Mouse (Mus musculus): ENCODE measurements around the gene Trip11. TPM values are rescaled to one million over a fixed set of nuclear protein-coding genes. Genes with fewer than 3 reads are reported as not detected.
A peak's percentile ranks its signal among the peaks of the same experiment; 100 is the strongest.

Trip11 gene
- polyA plus RNA-seq, 1 experiment from 2014 or later, result 24.3 TPM

- H3K36me3 ChIP-seq (ENCODE audit: control insufficient read depth, insufficient read depth, low read length), result peaks cover 63% of the 10 kb centered on the region
- 94% methylated on average over 3 of the region's 3 CpGs for WGBS
These were observed 23.7 kb downstream of the Trip11 start for GRCm38 (mm10) chr12:101889351-101889750.

GRCm38 (mm10) chr12:101888312-101888711 is 24.8 kb downstream of the Trip11 start:
- H3K9me3 ChIP-seq (ENCODE audit: control insufficient read depth, low read length), result no peaks in the 10 kb centered on the region
- no peak overlapping the region for H3K4me2 ChIP-seq (ENCODE audit: low read length)
- no peak for ATAC-seq (ENCODE audit: low FRiP score, low TSS enrichment)
- no peak overlapping the region for H3K4me3 ChIP-seq (replicated peaks; ENCODE audit: low read depth, low read length)
- no peak overlapping the region for H3K9ac ChIP-seq (replicated peaks; ENCODE audit: low read length)
- H3K27me3 ChIP-seq (ENCODE audit: control insufficient read depth, insufficient read depth, low read length), result no peaks in the 10 kb centered on the region
- WGBS, result 99% methylated on average over 2 of the region's 2 CpGs
- no peaks in the 10 kb centered on the region for H3K4me1 ChIP-seq (ENCODE audit: control insufficient read depth, insufficient read depth, low read length)
- H3K36me3 ChIP-seq (ENCODE audit: control insufficient read depth, insufficient read depth, low read length), result peaks cover 71% of the 10 kb centered on the region
- H3K27ac ChIP-seq (replicated peaks; ENCODE audit: low read depth, low read length), result no peak overlapping the region
- DNase-seq, result no peak

More at GRCm38 (mm10) chr12:101889351-101889750, 23.7 kb downstream of the Trip11 start:
- H3K27me3 ChIP-seq (ENCODE audit: control insufficient read depth, insufficient read depth, low read length), result no peaks in the 10 kb centered on the region
- DNase-seq (no peak), ATAC-seq (ENCODE audit: low FRiP score, low TSS enrichment) (no peak)
- no peak overlapping the region for H3K4me3 ChIP-seq (replicated peaks; ENCODE audit: low read depth, low read length)
- no peaks in the 10 kb centered on the region for H3K9me3 ChIP-seq (ENCODE audit: control insufficient read depth, low read length)
- no peak overlapping the region for H3K4me2 ChIP-seq (ENCODE audit: low read length)
- no peak overlapping the region for H3K9ac ChIP-seq (replicated peaks; ENCODE audit: low read length)
- no peaks in the 10 kb centered on the region for H3K4me1 ChIP-seq (ENCODE audit: control insufficient read depth, insufficient read depth, low read length)
- no peak overlapping the region for H3K27ac ChIP-seq (replicated peaks; ENCODE audit: low read depth, low read length)

GRCm38 (mm10) chr12:101884926-101885325 is 28.1 kb downstream of the Trip11 start:
- peaks cover 64% of the 10 kb centered on the region for H3K36me3 ChIP-seq (ENCODE audit: control insufficient read depth, insufficient read depth, low read length)
- no peak overlapping the region for H3K27ac ChIP-seq (replicated peaks; ENCODE audit: low read depth, low read length)
- no peak for DNase-seq
- no peaks in the 10 kb centered on the region for H3K4me1 ChIP-seq (ENCODE audit: control insufficient read depth, insufficient read depth, low read length)
- no peak overlapping the region for H3K4me2 ChIP-seq (ENCODE audit: low read length)
- ATAC-seq (ENCODE audit: low FRiP score, low TSS enrichment), result no peak
- H3K27me3 ChIP-seq (ENCODE audit: control insufficient read depth, insufficient read depth, low read length), result no peaks in the 10 kb centered on the region
- H3K4me3 ChIP-seq (replicated peaks; ENCODE audit: low read depth, low read length), result no peak overlapping the region
- H3K9ac ChIP-seq (replicated peaks; ENCODE audit: low read length), result no peak overlapping the region
- 94% methylated on average over 7 of the region's 7 CpGs for WGBS
- no peaks in the 10 kb centered on the region for H3K9me3 ChIP-seq (ENCODE audit: control insufficient read depth, low read length)

GRCm38 (mm10) chr12:101876374-101876773 is 36.7 kb downstream of the Trip11 start:
- H3K27me3 ChIP-seq (ENCODE audit: control insufficient read depth, insufficient read depth, low read length), result no peaks in the 10 kb centered on the region
- no peak for DNase-seq
- no peak overlapping the region for H3K27ac ChIP-seq (replicated peaks; ENCODE audit: low read depth, low read length)
- H3K4me1 ChIP-seq (ENCODE audit: control insufficient read depth, insufficient read depth, low read length), result no peaks in the 10 kb centered on the region
- no peak overlapping the region for H3K4me3 ChIP-seq (replicated peaks; ENCODE audit: low read depth, low read length)
- no peak for ATAC-seq (ENCODE audit: low FRiP score, low TSS enrichment)
- H3K9ac ChIP-seq (replicated peaks; ENCODE audit: low read length), result no peak overlapping the region
- H3K9me3 ChIP-seq (ENCODE audit: control insufficient read depth, low read length), result no peaks in the 10 kb centered on the region
- no peak overlapping the region for H3K4me2 ChIP-seq (ENCODE audit: low read length)
- peaks cover 43% of the 10 kb centered on the region for H3K36me3 ChIP-seq (ENCODE audit: control insufficient read depth, insufficient read depth, low read length)
- WGBS, result 91% methylated on average over 2 of the region's 2 CpGs

- Histone ChIP-seq H3K4me2 (ENCODE audit: low read length) (no peak overlapping the region), H3K36me3 (ENCODE audit: control insufficient read depth, insufficient read depth, low read length) (peaks cover 46% of the 10 kb centered on the region), H3K9ac (replicated peaks; ENCODE audit: low read length) (no peak overlapping the region), H3K9me3 (ENCODE audit: control insufficient read depth, low read length) (no peaks in the 10 kb centered on the region), H3K27me3 (ENCODE audit: control insufficient read depth, insufficient read depth, low read length) (no peaks in the 10 kb centered on the region), H3K4me1 (ENCODE audit: control insufficient read depth, insufficient read depth, low read length) (no peaks in the 10 kb centered on the region), H3K4me3 (replicated peaks; ENCODE audit: low read depth, low read length) (no peak overlapping the region), H3K27ac (replicated peaks; ENCODE audit: low read depth, low read length) (no peak overlapping the region)
- no peak for ATAC-seq (ENCODE audit: low FRiP score, low TSS enrichment)
- 66% methylated on average over 1 of the region's 1 CpGs for WGBS
- peak; percentile 82 for DNase-seq
These were observed 38.0 kb downstream of the Trip11 start for GRCm38 (mm10) chr12:101875107-101875506.

- no peak for ATAC-seq (ENCODE audit: low FRiP score, low TSS enrichment)
- no peaks in the 10 kb centered on the region for H3K9me3 ChIP-seq (ENCODE audit: control insufficient read depth, low read length)
- H3K4me1 ChIP-seq (ENCODE audit: control insufficient read depth, insufficient read depth, low read length), result no peaks in the 10 kb centered on the region
- peaks cover 25% of the 10 kb centered on the region for H3K36me3 ChIP-seq (ENCODE audit: control insufficient read depth, insufficient read depth, low read length)
- no peak overlapping the region for H3K4me3 ChIP-seq (replicated peaks; ENCODE audit: low read depth, low read length)
- H3K4me2 ChIP-seq (ENCODE audit: low read length), result no peak overlapping the region
- DNase-seq, result no peak
- WGBS, result 87% methylated on average over 10 of the region's 10 CpGs
- no peaks in the 10 kb centered on the region for H3K27me3 ChIP-seq (ENCODE audit: control insufficient read depth, insufficient read depth, low read length)
- no peak overlapping the region for H3K27ac ChIP-seq (replicated peaks; ENCODE audit: low read depth, low read length)
- H3K9ac ChIP-seq (replicated peaks; ENCODE audit: low read length), result no peak overlapping the region
These were observed 50.6 kb downstream of the Trip11 start for GRCm38 (mm10) chr12:101862286-101862964.

GRCm38 (mm10) chr12:101860256-101860655 is 52.8 kb downstream of the Trip11 start:
- ATAC-seq (ENCODE audit: low FRiP score, low TSS enrichment) (no peak), DNase-seq (no peak)
- Histone ChIP-seq H3K4me2 (ENCODE audit: low read length) (no peak overlapping the region), H3K27me3 (ENCODE audit: control insufficient read depth, insufficient read depth, low read length) (no peaks in the 10 kb centered on the region), H3K9me3 (ENCODE audit: control insufficient read depth, low read length) (no peaks in the 10 kb centered on the region), H3K9ac (replicated peaks; ENCODE audit: low read length) (no peak overlapping the region), H3K36me3 (ENCODE audit: control insufficient read depth, insufficient read depth, low read length) (peaks cover 25% of the 10 kb centered on the region), H3K27ac (replicated peaks; ENCODE audit: low read depth, low read length) (no peak overlapping the region), H3K4me1 (ENCODE audit: control insufficient read depth, insufficient read depth, low read length) (no peaks in the 10 kb centered on the region), H3K4me3 (replicated peaks; ENCODE audit: low read depth, low read length) (no peak overlapping the region)
- WGBS, result 98% methylated on average over 1 of the region's 1 CpGs

- Histone ChIP-seq H3K27me3 (ENCODE audit: control insufficient read depth, insufficient read depth, low read length) (no peaks in the 10 kb centered on the region), H3K4me1 (ENCODE audit: control insufficient read depth, insufficient read depth, low read length) (no peaks in the 10 kb centered on the region), H3K36me3 (ENCODE audit: control insufficient read depth, insufficient read depth, low read length) (peaks cover 21% of the 10 kb centered on the region), H3K27ac (replicated peaks; ENCODE audit: low read depth, low read length) (no peak overlapping the region), H3K4me2 (ENCODE audit: low read length) (no peak overlapping the region), H3K4me3 (replicated peaks; ENCODE audit: low read depth, low read length) (no peak overlapping the region), H3K9me3 (ENCODE audit: control insufficient read depth, low read length) (no peaks in the 10 kb centered on the region), H3K9ac (replicated peaks; ENCODE audit: low read length) (no peak overlapping the region)
- DNase-seq (no peak), ATAC-seq (ENCODE audit: low FRiP score, low TSS enrichment) (no peak)
- WGBS, result 94% methylated on average over 5 of the region's 5 CpGs
These were observed 55.1 kb downstream of the Trip11 start for GRCm38 (mm10) chr12:101858011-101858410.

GRCm38 (mm10) chr12:101854336-101854735 is 58.7 kb downstream of the Trip11 start:
- Histone ChIP-seq H3K27ac (replicated peaks; ENCODE audit: low read depth, low read length) (no peak overlapping the region), H3K9me3 (ENCODE audit: control insufficient read depth, low read length) (no peaks in the 10 kb centered on the region), H3K4me2 (ENCODE audit: low read length) (no peak overlapping the region), H3K4me3 (replicated peaks; ENCODE audit: low read depth, low read length) (no peak overlapping the region), H3K9ac (replicated peaks; ENCODE audit: low read length) (no peak overlapping the region), H3K27me3 (ENCODE audit: control insufficient read depth, insufficient read depth, low read length) (no peaks in the 10 kb centered on the region), H3K36me3 (ENCODE audit: control insufficient read depth, insufficient read depth, low read length) (no peaks in the 10 kb centered on the region), H3K4me1 (ENCODE audit: control insufficient read depth, insufficient read depth, low read length) (no peaks in the 10 kb centered on the region)
- DNase-seq (no peak), ATAC-seq (ENCODE audit: low FRiP score, low TSS enrichment) (no peak)
- WGBS, result 95% methylated on average over 11 of the region's 11 CpGs

Measured in midbrain, embryonic 14.5 days (tissue).